Comparison of ENCODE assay signal across 24 mouse cellular contexts in genomic region chr1:183251818-183252217, GRCm38 (mm10).
"Had no signal": no experiment of that assay in that cellular context is flagged by ENCODE, and none has a peak within 500 bp of the region (broad histone marks: within the 10 kb centered on the region; RNA-seq: fewer than 3 reads in every experiment).

No protein-coding gene starts in this region.

- H3K9ac ChIP-seq: embryonic facial prominence, embryonic 12.5 days; embryonic facial prominence, embryonic 13.5 days; embryonic facial prominence, embryonic 15.5 days; forebrain, embryonic 12.5 days; forebrain, embryonic 13.5 days; forebrain, postnatal 0 days had no signal

- H3K27ac ChIP-seq: embryonic facial prominence, embryonic 10.5 days; embryonic facial prominence, embryonic 12.5 days; embryonic facial prominence, embryonic 13.5 days; embryonic facial prominence, embryonic 15.5 days; forebrain, embryonic 10.5 days; forebrain, embryonic 12.5 days; forebrain, embryonic 13.5 days; gastrocnemius, adult 2 months; heart, adult 2 months had no signal

- H3K9me3 ChIP-seq: embryonic facial prominence, embryonic 10.5 days; embryonic facial prominence, embryonic 12.5 days; embryonic facial prominence, embryonic 13.5 days; embryonic facial prominence, embryonic 15.5 days; forebrain, embryonic 10.5 days; forebrain, embryonic 12.5 days; forebrain, embryonic 13.5 days had no signal

- ATAC-seq: forebrain, embryonic 13.5 days had no signal

- H3K36me3 ChIP-seq: embryonic facial prominence, embryonic 10.5 days; embryonic facial prominence, embryonic 12.5 days; embryonic facial prominence, embryonic 13.5 days; embryonic facial prominence, embryonic 15.5 days; forebrain, embryonic 10.5 days; forebrain, embryonic 12.5 days had no signal

- H3K27me3 ChIP-seq: embryonic facial prominence, embryonic 12.5 days; embryonic facial prominence, embryonic 13.5 days; embryonic facial prominence, embryonic 15.5 days; forebrain, embryonic 12.5 days; forebrain, embryonic 13.5 days had no signal

- H3K4me3 ChIP-seq: embryonic facial prominence, embryonic 10.5 days; embryonic facial prominence, embryonic 12.5 days; embryonic facial prominence, embryonic 13.5 days; embryonic facial prominence, embryonic 15.5 days; erythroblast, embryonic 14.5 days; forebrain, embryonic 10.5 days; forebrain, embryonic 12.5 days; forebrain, embryonic 13.5 days; gastrocnemius, adult 2 months; heart, adult 2 months had no signal

- H3K4me2 ChIP-seq: embryonic facial prominence, embryonic 12.5 days; embryonic facial prominence, embryonic 13.5 days; embryonic facial prominence, embryonic 15.5 days; forebrain, embryonic 12.5 days; forebrain, embryonic 13.5 days had no signal

- DNase-seq: cerebellum, adult 8-10 months; cerebellum, adult 9-10 months; cerebellum, adult 9-11 months; cerebellum, postnatal 10 days; cerebellum, postnatal 14 days; cerebellum, postnatal 25 days; cerebellum, postnatal 36 days; embryo, embryonic 11 days; gastrocnemius, adult 2 months; gastrocnemius, postnatal 10 days; gastrocnemius, postnatal 14 days; gastrocnemius, postnatal 25 days; gastrocnemius, postnatal 36 days; heart, adult 18-20 months; heart, adult 2 months had no signal
